Mouse (Mus musculus): Measurements from ENCODE around the gene Gm7271. TPM values are rescaled to one million over a fixed set of nuclear protein-coding genes. Genes with fewer than 3 reads are reported as not detected.

Gene Gm7271
- polyA plus RNA-seq, 1 experiment from 2014 or later, result not detected

DNA sequence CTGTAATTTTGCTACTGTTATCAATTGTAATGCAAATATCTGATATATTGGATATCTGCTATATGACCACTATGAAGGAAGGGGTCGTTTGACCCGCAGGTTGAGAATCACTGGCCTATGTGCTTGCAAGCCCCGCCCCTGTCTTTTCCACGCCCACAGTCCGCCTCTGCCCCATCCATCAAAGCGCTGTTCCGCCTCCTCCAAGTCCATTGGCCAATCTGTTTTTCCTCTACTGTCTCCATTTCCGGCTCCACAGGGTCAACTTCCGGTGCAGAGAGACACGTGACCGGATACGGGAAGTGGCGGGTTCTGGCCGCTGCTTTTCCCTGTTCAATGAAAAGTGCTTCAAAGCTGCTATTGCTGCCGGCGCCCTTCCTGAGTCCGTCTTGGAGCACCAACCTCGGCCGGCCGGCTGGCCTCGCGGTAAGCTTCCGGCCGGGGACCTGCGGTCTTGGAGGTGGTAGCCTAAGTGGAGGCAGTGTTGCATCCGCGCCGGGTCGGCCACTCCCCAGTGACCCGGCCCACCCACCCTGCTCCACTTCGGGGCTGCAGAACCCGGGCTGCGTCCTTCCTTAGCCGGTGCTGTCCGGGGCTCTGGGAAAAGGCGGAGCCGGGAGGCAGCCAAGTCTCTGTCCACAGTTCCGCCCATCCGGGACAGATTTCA, 45.3 kb downstream of the Gm7271 start, which contains the start of gene Exoc1:
Exoc1 (plus strand) TSS at position 272 of the 664 bp plus-strand sequence.
- under 1% methylated on average over 39 of the region's 39 CpGs for WGBS (ENCODE audit: insufficient replicate concordance)
- H3K36me3 ChIP-seq, result peaks cover 8% of the 10 kb centered on the region
- DNase-seq (peak; percentile 90), ATAC-seq (ENCODE audit: low read depth) (peak; percentile 99)
- peak within 1 kb of the TSS; percentile 83 for H3K9ac ChIP-seq
- H3K4me2 ChIP-seq, result peak within 1 kb of the TSS; percentile 76
- peak within 1 kb of the TSS; percentile 95 for H3K4me3 ChIP-seq (replicated peaks)
- H3K4me1 ChIP-seq (replicated peaks), result peaks cover 14% of the 10 kb centered on the region
- H3K9me3 ChIP-seq (replicated peaks), result no peaks in the 10 kb centered on the region
- H3K27ac ChIP-seq, result peak within 1 kb of the TSS; percentile 86
- H3K27me3 ChIP-seq, result no peaks in the 10 kb centered on the region

DNA sequence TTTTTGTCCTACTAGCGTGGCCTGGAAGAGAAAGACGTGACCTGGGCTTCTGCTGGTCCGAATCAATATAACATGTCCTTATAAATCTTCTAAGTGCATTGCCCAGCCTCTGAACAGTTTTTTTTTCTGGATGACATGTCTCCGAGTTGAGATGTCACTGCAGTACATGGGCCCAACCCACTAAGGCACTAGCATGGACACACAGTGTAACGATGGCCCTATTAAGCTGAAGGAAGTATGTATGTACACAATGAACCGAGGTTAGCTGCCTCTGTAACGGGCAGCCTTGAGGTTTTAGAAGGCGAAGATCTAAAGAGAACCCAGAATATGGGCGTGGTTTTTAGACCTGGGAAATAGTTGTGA, 45.8 kb downstream of the Gm7271 start:
- 4% methylated on average over 9 of the region's 9 CpGs for WGBS (ENCODE audit: insufficient replicate concordance)

DNA sequence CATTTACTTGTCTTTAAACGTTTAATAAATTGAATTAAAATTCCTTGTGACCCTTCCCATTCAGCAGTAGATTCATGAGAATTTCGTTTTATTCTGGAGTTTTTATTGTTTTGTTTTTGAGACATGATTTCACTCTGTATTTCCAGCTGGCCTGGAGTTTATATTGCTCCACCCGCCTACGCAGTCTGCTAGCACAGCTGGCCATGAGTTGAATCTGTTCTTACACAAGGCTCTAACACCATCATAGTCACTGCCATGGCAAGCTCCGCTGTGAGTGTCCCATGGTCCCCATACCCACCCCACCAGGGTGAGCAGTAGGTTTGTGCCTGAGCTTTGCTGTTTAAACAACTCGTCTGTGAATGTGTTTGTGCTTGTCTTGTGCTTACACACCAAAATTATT, 49.3 kb downstream of the Gm7271 start:
- DNase-seq (no peak), ATAC-seq (ENCODE audit: low read depth) (no peak)
- WGBS (ENCODE audit: insufficient replicate concordance), result 72% methylated on average over 6 of the region's 6 CpGs
- H3K4me2 ChIP-seq, result no peak overlapping the region
- no peaks in the 10 kb centered on the region for H3K27me3 ChIP-seq
- no peak overlapping the region for H3K27ac ChIP-seq
- no peaks in the 10 kb centered on the region for H3K9me3 ChIP-seq (replicated peaks)
- H3K4me3 ChIP-seq (replicated peaks), result no peak overlapping the region
- no peak overlapping the region for H3K9ac ChIP-seq
- peaks cover 14% of the 10 kb centered on the region for H3K4me1 ChIP-seq (replicated peaks)
- H3K36me3 ChIP-seq, result peaks cover 33% of the 10 kb centered on the region

More for the DNA sequence above, 45.8 kb downstream of the Gm7271 start:
- H3K4me1 ChIP-seq (replicated peaks), result peaks cover 14% of the 10 kb centered on the region
- peak overlapping the region; percentile 95 for H3K4me3 ChIP-seq (replicated peaks)
- DNase-seq, result no peak
- no peak for ATAC-seq (ENCODE audit: low read depth)
- peak overlapping the region; percentile 86 for H3K27ac ChIP-seq
- no peaks in the 10 kb centered on the region for H3K9me3 ChIP-seq (replicated peaks)
- H3K4me2 ChIP-seq, result peak overlapping the region; percentile 76
- H3K27me3 ChIP-seq, result no peaks in the 10 kb centered on the region
- H3K36me3 ChIP-seq, result peaks cover 11% of the 10 kb centered on the region
- peak overlapping the region; percentile 83 for H3K9ac ChIP-seq

DNA sequence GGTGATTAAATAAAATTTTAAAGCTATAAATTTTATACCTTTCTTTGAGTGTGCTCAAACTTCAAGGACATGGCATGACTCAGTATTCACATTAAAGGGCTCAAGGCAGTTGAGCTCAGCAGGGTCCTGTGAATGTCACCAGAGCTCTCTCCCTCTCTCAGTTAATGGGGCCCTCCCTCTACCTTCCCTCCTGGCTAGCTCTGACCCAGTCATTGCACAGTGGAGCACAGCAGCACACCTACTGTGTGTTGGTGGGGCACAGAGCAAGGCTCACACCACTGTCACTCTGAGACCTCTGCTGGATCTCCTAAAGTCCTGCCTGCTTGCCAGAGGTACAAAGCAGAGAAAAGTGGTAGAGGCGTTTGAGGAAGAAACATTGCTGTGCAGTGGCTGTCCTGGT, 52.4 kb downstream of the Gm7271 start:
- WGBS (ENCODE audit: insufficient replicate concordance), result 52% methylated on average over 1 of the region's 1 CpGs
- H3K4me2 ChIP-seq, result no peak overlapping the region
- H3K36me3 ChIP-seq, result peaks cover 41% of the 10 kb centered on the region
- H3K9me3 ChIP-seq (replicated peaks), result no peaks in the 10 kb centered on the region
- H3K4me3 ChIP-seq (replicated peaks), result no peak overlapping the region
- ATAC-seq (ENCODE audit: low read depth) (no peak), DNase-seq (no peak)
- no peaks in the 10 kb centered on the region for H3K4me1 ChIP-seq (replicated peaks)
- H3K27ac ChIP-seq, result no peak overlapping the region
- H3K9ac ChIP-seq, result no peak overlapping the region
- H3K27me3 ChIP-seq, result no peaks in the 10 kb centered on the region

DNA sequence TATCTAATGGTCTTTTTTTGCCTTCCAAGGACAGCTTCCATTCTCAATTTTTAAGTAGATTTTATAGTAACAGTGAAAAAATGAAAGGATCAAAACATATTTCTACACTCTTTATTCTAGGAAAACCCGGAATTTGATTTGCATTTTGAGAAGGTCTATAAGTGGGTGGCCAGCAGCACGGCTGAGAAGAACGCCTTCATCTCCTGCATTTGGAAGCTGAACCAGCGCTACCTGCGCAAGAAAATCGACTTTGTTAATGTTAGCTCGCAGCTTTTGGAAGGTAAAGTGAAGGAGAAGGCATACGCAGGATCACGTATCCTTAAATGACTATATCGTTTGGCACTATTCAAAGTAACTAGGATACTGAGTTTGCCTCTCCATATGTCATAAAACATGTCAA, 53.7 kb downstream of the Gm7271 start:
- Histone ChIP-seq H3K4me2 (no peak overlapping the region), H3K9ac (no peak overlapping the region), H3K9me3 (replicated peaks) (no peaks in the 10 kb centered on the region), H3K36me3 (peaks cover 50% of the 10 kb centered on the region), H3K27me3 (no peaks in the 10 kb centered on the region), H3K4me1 (replicated peaks) (no peaks in the 10 kb centered on the region), H3K27ac (no peak overlapping the region), H3K4me3 (replicated peaks) (no peak overlapping the region)
- DNase-seq (no peak), ATAC-seq (ENCODE audit: low read depth) (no peak)
- 86% methylated on average over 10 of the region's 10 CpGs for WGBS (ENCODE audit: insufficient replicate concordance)

DNA sequence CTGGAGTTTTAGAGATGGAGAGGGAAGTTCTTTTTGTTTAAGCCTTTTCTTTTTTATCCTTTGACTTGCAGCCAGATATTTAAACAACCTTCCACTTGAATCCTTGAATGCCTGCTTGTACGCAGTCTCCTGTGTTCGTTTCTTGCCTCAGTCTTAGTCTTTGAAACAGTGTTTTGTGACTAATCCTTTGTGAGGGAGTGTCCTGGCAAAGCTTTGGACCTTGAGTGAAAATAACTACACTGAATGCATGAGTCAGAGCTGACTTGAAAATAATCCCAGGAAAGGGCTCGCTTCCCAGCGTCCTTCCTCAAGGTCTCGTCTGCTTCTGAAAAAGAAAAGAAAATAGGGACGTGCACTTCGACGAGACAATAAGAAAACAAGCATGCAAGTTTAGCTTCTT, 56.3 kb downstream of the Gm7271 start:
- no peak for ATAC-seq (ENCODE audit: low read depth)
- H3K9me3 ChIP-seq (replicated peaks), result no peaks in the 10 kb centered on the region
- no peak for DNase-seq

DNA sequence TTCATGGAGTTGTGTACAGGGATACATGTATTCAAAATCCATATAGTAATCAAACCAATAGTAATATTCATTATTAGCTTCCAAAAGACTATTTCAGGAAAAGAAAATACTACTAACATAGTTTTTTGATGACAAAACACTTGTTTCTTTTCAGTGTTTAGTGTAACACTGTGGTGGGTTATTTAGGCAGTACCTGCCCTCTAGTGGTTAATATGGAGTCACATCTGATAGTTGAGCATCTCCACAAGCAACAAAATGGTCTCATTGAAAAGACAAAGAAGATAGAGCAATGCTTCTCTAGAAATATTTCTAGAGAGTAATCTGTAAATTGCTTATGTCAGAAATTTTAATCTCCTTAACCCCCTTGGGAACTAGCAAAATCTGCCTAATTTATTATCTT, 57.0 kb downstream of the Gm7271 start:
- H3K4me2 ChIP-seq, result no peak overlapping the region
- H3K27ac ChIP-seq, result no peak overlapping the region
- ATAC-seq (ENCODE audit: low read depth) (no peak), DNase-seq (no peak)
- peaks cover 63% of the 10 kb centered on the region for H3K36me3 ChIP-seq
- no peak overlapping the region for H3K9ac ChIP-seq
- H3K4me3 ChIP-seq (replicated peaks), result no peak overlapping the region
- H3K27me3 ChIP-seq, result no peaks in the 10 kb centered on the region
- H3K9me3 ChIP-seq (replicated peaks), result no peaks in the 10 kb centered on the region
- no peaks in the 10 kb centered on the region for H3K4me1 ChIP-seq (replicated peaks)

More for the DNA sequence above, 56.3 kb downstream of the Gm7271 start:
- peaks cover 62% of the 10 kb centered on the region for H3K36me3 ChIP-seq
- H3K27ac ChIP-seq, result no peak overlapping the region
- no peaks in the 10 kb centered on the region for H3K27me3 ChIP-seq
- H3K4me2 ChIP-seq, result no peak overlapping the region
- H3K9ac ChIP-seq, result no peak overlapping the region
- H3K4me3 ChIP-seq (replicated peaks), result no peak overlapping the region
- WGBS (ENCODE audit: insufficient replicate concordance), result 85% methylated on average over 8 of the region's 8 CpGs
- H3K4me1 ChIP-seq (replicated peaks), result no peaks in the 10 kb centered on the region

DNA sequence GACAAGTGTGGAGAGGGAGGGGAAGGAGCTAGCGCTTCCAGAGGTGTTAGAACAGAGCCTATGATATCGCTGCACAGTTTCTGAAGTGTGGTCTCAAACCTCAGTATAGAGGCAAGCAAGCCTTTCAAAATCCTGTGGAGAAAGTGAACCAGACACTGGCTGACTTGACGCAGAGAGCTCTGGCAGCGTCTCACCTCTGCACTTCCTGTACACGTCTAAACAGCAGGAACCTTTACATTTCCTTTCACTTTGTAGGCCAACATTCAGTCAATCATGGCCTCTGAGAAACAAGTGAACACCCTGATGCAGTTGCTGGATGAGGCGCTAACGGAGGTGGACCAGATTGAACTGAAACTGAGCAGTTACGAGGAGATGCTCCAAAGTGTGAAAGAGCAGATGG, 59.4 kb downstream of the Gm7271 start:
- peaks cover 46% of the 10 kb centered on the region for H3K36me3 ChIP-seq
- no peak overlapping the region for H3K27ac ChIP-seq
- no peaks in the 10 kb centered on the region for H3K4me1 ChIP-seq (replicated peaks)
- H3K27me3 ChIP-seq, result no peaks in the 10 kb centered on the region
- no peak for ATAC-seq (ENCODE audit: low read depth)
- no peaks in the 10 kb centered on the region for H3K9me3 ChIP-seq (replicated peaks)
- H3K4me3 ChIP-seq (replicated peaks), result no peak overlapping the region
- H3K4me2 ChIP-seq, result no peak overlapping the region
- DNase-seq, result no peak
- 84% methylated on average over 8 of the region's 8 CpGs for WGBS (ENCODE audit: insufficient replicate concordance)
- H3K9ac ChIP-seq, result no peak overlapping the region

DNA sequence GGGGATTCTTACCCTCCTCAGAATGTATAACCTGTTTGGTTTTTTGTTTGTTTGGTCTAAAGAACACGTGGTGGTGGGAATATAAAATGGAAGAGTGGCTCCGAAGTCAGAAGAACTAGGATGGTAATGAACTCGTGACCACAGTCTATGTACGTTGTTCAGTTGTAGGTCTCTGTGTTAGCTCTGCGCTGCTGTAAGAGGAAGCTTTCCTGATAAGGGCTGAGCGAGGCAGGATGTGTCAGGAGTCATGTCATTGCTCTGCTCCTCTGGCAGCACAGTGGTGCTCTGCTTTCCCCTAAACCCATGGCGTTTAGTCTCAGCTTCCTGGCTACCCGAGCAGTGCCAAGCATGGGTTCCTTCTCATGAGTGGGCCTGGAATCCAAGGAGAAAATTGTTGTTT, 66.6 kb downstream of the Gm7271 start:
- 33% methylated on average over 8 of the region's 8 CpGs for WGBS (ENCODE audit: insufficient replicate concordance)
- peaks cover 23% of the 10 kb centered on the region for H3K36me3 ChIP-seq
- H3K4me3 ChIP-seq (replicated peaks), result no peak overlapping the region
- ATAC-seq (ENCODE audit: low read depth) (no peak), DNase-seq (no peak)
- H3K27me3 ChIP-seq, result no peaks in the 10 kb centered on the region
- H3K9me3 ChIP-seq (replicated peaks), result no peaks in the 10 kb centered on the region
- no peak overlapping the region for H3K4me2 ChIP-seq
- H3K4me1 ChIP-seq (replicated peaks), result no peaks in the 10 kb centered on the region
- H3K27ac ChIP-seq, result no peak overlapping the region
- H3K9ac ChIP-seq, result no peak overlapping the region

DNA sequence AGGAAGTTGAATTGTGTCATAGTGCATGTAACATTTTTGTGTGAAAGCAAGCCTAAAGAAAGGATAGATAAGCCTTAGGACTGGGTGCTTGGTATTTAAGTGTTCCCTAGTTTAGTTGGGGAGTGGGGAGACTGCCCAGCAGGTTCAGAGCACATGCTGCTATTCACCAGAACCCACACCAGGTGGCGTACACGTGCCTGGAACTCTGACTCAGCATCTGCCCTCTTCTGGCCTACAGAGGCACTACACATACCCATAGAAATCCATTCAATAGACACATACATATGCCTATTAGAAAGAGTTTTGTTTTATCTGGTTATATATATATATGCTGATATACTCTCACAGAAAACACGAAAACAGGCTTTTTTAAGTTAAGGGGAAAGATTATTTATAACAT, 81.5 kb downstream of the Gm7271 start:
- Histone ChIP-seq H3K9me3 (replicated peaks) (no peaks in the 10 kb centered on the region), H3K4me1 (replicated peaks) (no peaks in the 10 kb centered on the region), H3K27ac (no peak overlapping the region), H3K36me3 (peaks cover 59% of the 10 kb centered on the region), H3K4me3 (replicated peaks) (no peak overlapping the region), H3K27me3 (no peaks in the 10 kb centered on the region), H3K9ac (no peak overlapping the region), H3K4me2 (no peak overlapping the region)
- no peak for ATAC-seq (ENCODE audit: low read depth)
- DNase-seq, result peak; percentile 64
- whole genome bisulfite sequencing (ENCODE audit: insufficient replicate concordance), result 12% methylated on average over 3 of the region's 3 CpGs
